14 mouse cellular contexts compared by ENCODE assay signal in genomic region chr7:19563884-19564283, GRCm38 (mm10). TPM values are rescaled to one million over a fixed set of nuclear protein-coding genes. Genes with fewer than 3 reads are reported as not detected.
DNase-seq lines count a peak whose midpoint lies in the region; ATAC-seq and TF ChIP-seq lines count a peak whose summit lies in the region.
"Had no signal": no experiment of that assay in that cellular context is flagged by ENCODE, and none has a peak within 500 bp of the region (broad histone marks: within the 10 kb centered on the region; RNA-seq: fewer than 3 reads in every experiment).

No protein-coding gene starts in this region.

- H3K36me3 ChIP-seq in hindbrain, postnatal 0 days (ENCODE audit: insufficient read depth, low read length): peaks cover 14% of the 10 kb centered on the region
- H3K36me3 ChIP-seq in hindbrain, embryonic 11.5 days (ENCODE audit: control insufficient read depth, insufficient read depth, low read length): peaks cover 12% of the 10 kb centered on the region
- peaks cover 33% of the 10 kb centered on the region for H3K36me3 ChIP-seq in embryonic facial prominence, embryonic 14.5 days (ENCODE audit: control insufficient read depth, insufficient read depth, low read length)
- peaks cover 30% of the 10 kb centered on the region for H3K36me3 ChIP-seq in liver, postnatal 0 days (replicated peaks; ENCODE audit: insufficient read depth, low read length)

- no peaks in the 10 kb centered on the region for H3K27me3 ChIP-seq in hindbrain, postnatal 0 days (ENCODE audit: insufficient read depth, low read length)
- H3K27me3 ChIP-seq in hindbrain, embryonic 11.5 days (ENCODE audit: control insufficient read depth, insufficient read depth, low read length): no peaks in the 10 kb centered on the region
- H3K27me3 ChIP-seq in embryonic facial prominence, embryonic 14.5 days (replicated peaks; ENCODE audit: control insufficient read depth, insufficient read depth, low read length): no peaks in the 10 kb centered on the region
- H3K27me3 ChIP-seq in liver, postnatal 0 days (ENCODE audit: insufficient read depth, low read length): no peaks in the 10 kb centered on the region
- H3K27me3 ChIP-seq: CH12.LX had no signal

- H3K9me3 ChIP-seq in hindbrain, postnatal 0 days (ENCODE audit: low read length): no peaks in the 10 kb centered on the region
- H3K9me3 ChIP-seq in hindbrain, embryonic 11.5 days (ENCODE audit: control insufficient read depth, low read length): no peaks in the 10 kb centered on the region
- 0 out of 2 replicates have a peak, but pooled peaks cover 4% of the 10 kb centered on the region for H3K9me3 ChIP-seq in embryonic facial prominence, embryonic 14.5 days (ENCODE audit: control insufficient read depth, low read length)
- H3K9me3 ChIP-seq in liver, postnatal 0 days (ENCODE audit: low read length): no peaks in the 10 kb centered on the region

- no peak overlapping the region for H3K9ac ChIP-seq in hindbrain, postnatal 0 days (replicated peaks; ENCODE audit: low read length)
- H3K9ac ChIP-seq in hindbrain, embryonic 11.5 days (ENCODE audit: low read depth, low read length): no peak overlapping the region
- no peak overlapping the region; the same call in 1 of the 2 replicates for H3K9ac ChIP-seq in embryonic facial prominence, embryonic 14.5 days (ENCODE audit: low read depth, low read length)
- peak overlapping the region; percentile 99 for H3K9ac ChIP-seq in liver, postnatal 0 days (replicated peaks)

- ATAC-seq in hindbrain, postnatal 0 days: no peak
- no peak for ATAC-seq in hindbrain, embryonic 11.5 days (ENCODE audit: low FRiP score)
- ATAC-seq in embryonic facial prominence, embryonic 14.5 days (ENCODE audit: low read depth): no peak
- ATAC-seq in liver, postnatal 0 days: peak; percentile 50
- ATAC-seq: lung, postnatal 0 days had no signal

- TF ChIP-seq EP300 in liver, postnatal 0 days (IDR thresholded peaks at IDR 0.05; ENCODE audit: low read depth): peak; percentile 96

- no peak for TF ChIP-seq CTCF in hindbrain, postnatal 0 days (IDR thresholded peaks at IDR 0.05; ENCODE audit: low read depth)
- TF ChIP-seq CTCF in liver, postnatal 0 days (IDR thresholded peaks at IDR 0.05; ENCODE audit: low read depth): no peak

- H3K27ac ChIP-seq in hindbrain, postnatal 0 days: peak overlapping the region; percentile 85; the same call in 1 of the 2 replicates
- H3K27ac ChIP-seq in hindbrain, embryonic 11.5 days (ENCODE audit: low read depth, low read length): no peak overlapping the region
- no peak overlapping the region for H3K27ac ChIP-seq in brown adipose tissue, adult 24 weeks (replicated peaks; ENCODE audit: low read depth, low read length)
- 0 out of 2 replicates have a peak overlapping the region, but pooled peaks have one; percentile 94 for H3K27ac ChIP-seq in embryonic facial prominence, embryonic 14.5 days (replicated peaks; ENCODE audit: low read depth, low read length)
- peak overlapping the region; percentile 87 for H3K27ac ChIP-seq in liver, postnatal 0 days (ENCODE audit: low read depth)

- H3K4me2 ChIP-seq in hindbrain, postnatal 0 days (ENCODE audit: low read depth, low read length): no peak overlapping the region
- no peak overlapping the region for H3K4me2 ChIP-seq in hindbrain, embryonic 11.5 days (replicated peaks; ENCODE audit: low read depth, low read length)
- H3K4me2 ChIP-seq in embryonic facial prominence, embryonic 14.5 days (ENCODE audit: low read depth, low read length): no peak overlapping the region
- H3K4me2 ChIP-seq in liver, postnatal 0 days (ENCODE audit: low read depth, low read length): peak overlapping the region; percentile 95

- no peak for DNase-seq in hindbrain, postnatal 0 days (ENCODE audit: low spot score)
- no peak for DNase-seq in hindbrain, embryonic 11.5 days (ENCODE audit: low spot score)
- no peak for DNase-seq in embryonic facial prominence, embryonic 14.5 days (ENCODE audit: low spot score)
- peak; percentile 56 for DNase-seq in liver, postnatal 0 days
- DNase-seq in gastrocnemius, postnatal 10 days: no peak
- DNase-seq in thymus, postnatal 36 days: no peak
- DNase-seq in left cerebral cortex, adult 11 months (ENCODE audit: low spot score): no peak
- DNase-seq: right cerebral cortex, postnatal 25 days; thymus, adult 18-20 months had no signal

- H3K4me3 ChIP-seq in hindbrain, postnatal 0 days (ENCODE audit: low read length): no peak overlapping the region
- no peak overlapping the region for H3K4me3 ChIP-seq in hindbrain, embryonic 11.5 days (ENCODE audit: low read depth, low read length)
- 0 out of 2 replicates have a peak overlapping the region, but pooled peaks have one; percentile 15 for H3K4me3 ChIP-seq in brown adipose tissue, adult 24 weeks (ENCODE audit: insufficient read depth, low read depth, low read length)
- no peak overlapping the region for H3K4me3 ChIP-seq in embryonic facial prominence, embryonic 14.5 days (ENCODE audit: low read depth, low read length)
- H3K4me3 ChIP-seq in liver, postnatal 0 days (ENCODE audit: low read depth, low read length): peak overlapping the region; percentile 99; the same call in 1 of the 2 replicates

- H3K4me1 ChIP-seq in hindbrain, postnatal 0 days (ENCODE audit: insufficient read depth, low read length): peaks cover 19% of the 10 kb centered on the region
- peaks cover 10% of the 10 kb centered on the region for H3K4me1 ChIP-seq in hindbrain, embryonic 11.5 days (replicated peaks; ENCODE audit: control insufficient read depth, insufficient read depth, low read length)
- peaks cover 15% of the 10 kb centered on the region for H3K4me1 ChIP-seq in brown adipose tissue, adult 24 weeks (ENCODE audit: control insufficient read depth, insufficient read depth, insufficient read length, low read length)
- peaks cover 24% of the 10 kb centered on the region for H3K4me1 ChIP-seq in embryonic facial prominence, embryonic 14.5 days (ENCODE audit: control insufficient read depth, insufficient read depth, low read length)
- H3K4me1 ChIP-seq in liver, postnatal 0 days (ENCODE audit: insufficient read depth): peaks cover 36% of the 10 kb centered on the region

- WGBS in hindbrain, postnatal 0 days: 92% methylated on average over 3 of the region's 3 CpGs
- WGBS in hindbrain, embryonic 11.5 days: 90% methylated on average over 3 of the region's 3 CpGs
- WGBS in embryonic facial prominence, embryonic 14.5 days: 79% methylated on average over 3 of the region's 3 CpGs
- WGBS in liver, postnatal 0 days (ENCODE audit: insufficient replicate concordance): 56% methylated on average over 3 of the region's 3 CpGs

RNA-seq across cellular contexts. Expression of gene Ppp1r37, which starts 1.0 kb away (rescaled TPM):
- total RNA-seq in hindbrain, postnatal 0 days (2014; rRNA removed): 125 and 128 TPM in 2 replicates
- polyA plus RNA-seq in hindbrain, postnatal 0 days (2015; fragmentation: Nextera tagmentation; extraction: Ambion mirVana): 27.0 and 27.7 TPM in 2 replicates
- 4.2 and 5.8 TPM in 2 replicates for polyA plus RNA-seq in hindbrain, embryonic 11.5 days (2014; fragmentation: Nextera tagmentation; extraction: Ambion mirVana)
- polyA plus RNA-seq in brown adipose tissue, adult 24 weeks (2012; ENCODE audit: insufficient read depth, insufficient read length, missing spikeins): 35.9 and 48.9 TPM in 2 replicates
- polyA plus RNA-seq in embryonic facial prominence, embryonic 14.5 days (2014; fragmentation: Nextera tagmentation; extraction: Ambion mirVana): 4.9 and 5.7 TPM in 2 replicates
- polyA plus RNA-seq in liver, postnatal 0 days (2015; fragmentation: Nextera tagmentation; extraction: Ambion mirVana): 8.1 and 8.3 TPM in 2 replicates
- 10 to 100 TPM; 38.7 to 41.1 TPM for total RNA-seq in gastrocnemius, postnatal 10 days (2021)

RNA-seq across cellular contexts. Expression of gene Zfp296, which starts 13.2 kb away (rescaled TPM):
- total RNA-seq in hindbrain, postnatal 0 days (2014; rRNA removed): 0.25 TPM in 1 of 2 replicates, not detected in the other
- not detected in 2 replicates for polyA plus RNA-seq in hindbrain, postnatal 0 days (2015; fragmentation: Nextera tagmentation; extraction: Ambion mirVana)
- polyA plus RNA-seq in hindbrain, embryonic 11.5 days (2014; fragmentation: Nextera tagmentation; extraction: Ambion mirVana): 0.22 and 0.38 TPM in 2 replicates
- 0.67 and 0.75 TPM in 2 replicates for polyA plus RNA-seq in brown adipose tissue, adult 24 weeks (2012; ENCODE audit: insufficient read depth, insufficient read length, missing spikeins)
- 0.48 and 1.2 TPM in 2 replicates for polyA plus RNA-seq in embryonic facial prominence, embryonic 14.5 days (2014; fragmentation: Nextera tagmentation; extraction: Ambion mirVana)
- 0.89 and 1.2 TPM in 2 replicates for polyA plus RNA-seq in liver, postnatal 0 days (2015; fragmentation: Nextera tagmentation; extraction: Ambion mirVana)
- under 1 TPM; 0.21 to 0.23 TPM for total RNA-seq in gastrocnemius, postnatal 10 days (2021)

RNA-seq across cellular contexts. Expression of gene Gemin7, which starts 13.5 kb away (rescaled TPM):
- total RNA-seq in hindbrain, postnatal 0 days (2014; rRNA removed): 60.0 and 61.7 TPM in 2 replicates
- polyA plus RNA-seq in hindbrain, postnatal 0 days (2015; fragmentation: Nextera tagmentation; extraction: Ambion mirVana): 153 and 162 TPM in 2 replicates
- 161 and 173 TPM in 2 replicates for polyA plus RNA-seq in hindbrain, embryonic 11.5 days (2014; fragmentation: Nextera tagmentation; extraction: Ambion mirVana)
- 44.2 and 47.4 TPM in 2 replicates for polyA plus RNA-seq in brown adipose tissue, adult 24 weeks (2012; ENCODE audit: insufficient read depth, insufficient read length, missing spikeins)
- polyA plus RNA-seq in embryonic facial prominence, embryonic 14.5 days (2014; fragmentation: Nextera tagmentation; extraction: Ambion mirVana): 142 and 151 TPM in 2 replicates
- polyA plus RNA-seq in liver, postnatal 0 days (2015; fragmentation: Nextera tagmentation; extraction: Ambion mirVana): 61.7 and 66.9 TPM in 2 replicates
- total RNA-seq in gastrocnemius, postnatal 10 days (2021): 10 to 100 TPM; 52.0 to 59.8 TPM

RNA-seq across cellular contexts. Expression of gene Clasrp, which starts 40.4 kb away (rescaled TPM):
- total RNA-seq in hindbrain, postnatal 0 days (2014; rRNA removed): 67.0 and 90.9 TPM in 2 replicates
- polyA plus RNA-seq in hindbrain, postnatal 0 days (2015; fragmentation: Nextera tagmentation; extraction: Ambion mirVana): 70.3 and 77.5 TPM in 2 replicates
- polyA plus RNA-seq in hindbrain, embryonic 11.5 days (2014; fragmentation: Nextera tagmentation; extraction: Ambion mirVana): 49.8 and 50.5 TPM in 2 replicates
- 9.6 and 17.9 TPM in 2 replicates for polyA plus RNA-seq in brown adipose tissue, adult 24 weeks (2012; ENCODE audit: insufficient read depth, insufficient read length, missing spikeins)
- 36.0 and 47.5 TPM in 2 replicates for polyA plus RNA-seq in embryonic facial prominence, embryonic 14.5 days (2014; fragmentation: Nextera tagmentation; extraction: Ambion mirVana)
- 7.6 and 8.1 TPM in 2 replicates for polyA plus RNA-seq in liver, postnatal 0 days (2015; fragmentation: Nextera tagmentation; extraction: Ambion mirVana)
- 10 to 100 TPM; 15.2 to 23.2 TPM for total RNA-seq in gastrocnemius, postnatal 10 days (2021)

RNA-seq across cellular contexts. Expression of gene Nkpd1, which starts 46.2 kb away (rescaled TPM):
- 1.9 and 4.4 TPM in 2 replicates for total RNA-seq in hindbrain, postnatal 0 days (2014; rRNA removed)
- polyA plus RNA-seq in hindbrain, postnatal 0 days (2015; fragmentation: Nextera tagmentation; extraction: Ambion mirVana): 1.3 TPM in 2 replicates
- polyA plus RNA-seq in hindbrain, embryonic 11.5 days (2014; fragmentation: Nextera tagmentation; extraction: Ambion mirVana): 0.10 and 0.17 TPM in 2 replicates
- polyA plus RNA-seq in brown adipose tissue, adult 24 weeks (2012; ENCODE audit: insufficient read depth, insufficient read length, missing spikeins): not detected in 2 replicates
- polyA plus RNA-seq in embryonic facial prominence, embryonic 14.5 days (2014; fragmentation: Nextera tagmentation; extraction: Ambion mirVana): 0.14 and 0.42 TPM in 2 replicates
- polyA plus RNA-seq in liver, postnatal 0 days (2015; fragmentation: Nextera tagmentation; extraction: Ambion mirVana): not detected in 2 replicates
- total RNA-seq in gastrocnemius, postnatal 10 days (2021): not detected
- total RNA-seq: gastrocnemius, adult 8-10 months; hematopoietic stem cell, adult 5-6 weeks had no signal

Comparison
In these comparisons a context has a peak if more than half of its experiments do, and no peak if none do; other contexts are left out.
1. H3K27ac ChIP-seq: peak in hindbrain, postnatal 0 days (single experiment), embryonic facial prominence, embryonic 14.5 days (single experiment) and liver, postnatal 0 days (single experiment); none in hindbrain, embryonic 11.5 days (single experiment) and brown adipose tissue, adult 24 weeks (single experiment).
2. H3K4me3 ChIP-seq: peak in brown adipose tissue, adult 24 weeks (single experiment) and liver, postnatal 0 days (single experiment); none in hindbrain, postnatal 0 days (single experiment), hindbrain, embryonic 11.5 days (single experiment) and embryonic facial prominence, embryonic 14.5 days (single experiment).